Mouse (Mus musculus): Measurements from ENCODE around the gene Ubl7. TPM values are rescaled to one million over a fixed set of nuclear protein-coding genes. Genes with fewer than 3 reads are reported as not detected.

Gene Ubl7
- total and polyA plus RNA-seq, 3 experiments = 22.7 to 89.6 TPM; not detected in 1

GRCm38 (mm10) chr9:57868767-57869166 is 42.0 kb upstream of the Ubl7 start:
- no peaks in the 10 kb centered on the region for H3K9me3 ChIP-seq (replicated peaks; ENCODE audit: insufficient read depth, low read length)
- H3K4me3 ChIP-seq (ENCODE audit: control insufficient read depth in 1 of 2, insufficient read depth in 1 of 2, low read depth in 2 of 2, low read length in 2 of 2) = no peak overlapping the region
- H3K27ac ChIP-seq (ENCODE audit: control insufficient read depth, low read depth, low read length) = no peak overlapping the region
- no peaks in the 10 kb centered on the region for H3K79me2 ChIP-seq (ENCODE audit: control insufficient read depth, insufficient read depth, low read length, poor library complexity)
- TF ChIP-seq CHD2 (IDR thresholded peaks at IDR 0.05; ENCODE audit: low read length) (no peak), GATA1 (IDR thresholded peaks at IDR 0.05; ENCODE audit: low read depth, low read length) (no peak), ZC3H11A (IDR thresholded peaks at IDR 0.05; ENCODE audit: low read depth, low read length) (no peak), TAL1 (IDR thresholded peaks at IDR 0.05; ENCODE audit: low read length) (no peak), GABPA (IDR thresholded peaks at IDR 0.05; ENCODE audit: low read depth, low read length) (no peak), USF1 (IDR thresholded peaks at IDR 0.05; ENCODE audit: low read depth, low read length) (no peak), POLR2A (IDR thresholded peaks at IDR 0.05; ENCODE audit: control insufficient read depth in 1 of 2, insufficient read depth in 1 of 2, low read depth in 1 of 2, low read length in 2 of 2, poor library complexity in 1 of 2) (no peak), ZKSCAN1 (IDR thresholded peaks at IDR 0.05; ENCODE audit: low read depth, low read length) (no peak), BHLHE40 (IDR thresholded peaks at IDR 0.05; ENCODE audit: borderline replicate concordance, low read depth, low read length) (no peak), POLR2AphosphoS5 (IDR thresholded peaks at IDR 0.05; ENCODE audit: borderline replicate concordance, low read depth, low read length) (no peak), MYC (IDR thresholded peaks at IDR 0.05; ENCODE audit: low read depth, low read length) (no peak), CTCF (IDR thresholded peaks at IDR 0.05 in 2 of 3, conservative IDR thresholded peaks at IDR 0.05 in 1 of 3; ENCODE audit: control insufficient read depth in 1 of 3, insufficient read depth in 1 of 3, low read depth in 2 of 3, low read length in 3 of 3, poor library complexity in 1 of 3, severe bottlenecking in 1 of 3) (no peak), HCFC1 (IDR thresholded peaks at IDR 0.05; ENCODE audit: low read depth, low read length) (no peak), MAX (IDR thresholded peaks at IDR 0.05; ENCODE audit: low read length) (no peak)
- no peaks in the 10 kb centered on the region; a peak in 1 of 4 replicates for H3K36me3 ChIP-seq (ENCODE audit: control insufficient read depth in 1 of 2, insufficient read depth in 2 of 2, low read length in 2 of 2)
- peaks cover 4 to 5% of the 10 kb centered on the region in 2 experiments for H3K27me3 ChIP-seq (ENCODE audit: control insufficient read depth in 1 of 2, insufficient read depth in 2 of 2, low read length in 2 of 2)
- H3K9ac ChIP-seq (ENCODE audit: control insufficient read depth, low read depth, low read length, poor library complexity, severe bottlenecking) = no peak overlapping the region
- no peaks in the 10 kb centered on the region; a peak in 1 of 4 replicates for H3K4me1 ChIP-seq (ENCODE audit: control insufficient read depth in 1 of 2, insufficient read depth in 2 of 2, low read length in 2 of 2)
- DNase-seq (ENCODE audit: low read depth, low spot score) = no peak

DNA sequence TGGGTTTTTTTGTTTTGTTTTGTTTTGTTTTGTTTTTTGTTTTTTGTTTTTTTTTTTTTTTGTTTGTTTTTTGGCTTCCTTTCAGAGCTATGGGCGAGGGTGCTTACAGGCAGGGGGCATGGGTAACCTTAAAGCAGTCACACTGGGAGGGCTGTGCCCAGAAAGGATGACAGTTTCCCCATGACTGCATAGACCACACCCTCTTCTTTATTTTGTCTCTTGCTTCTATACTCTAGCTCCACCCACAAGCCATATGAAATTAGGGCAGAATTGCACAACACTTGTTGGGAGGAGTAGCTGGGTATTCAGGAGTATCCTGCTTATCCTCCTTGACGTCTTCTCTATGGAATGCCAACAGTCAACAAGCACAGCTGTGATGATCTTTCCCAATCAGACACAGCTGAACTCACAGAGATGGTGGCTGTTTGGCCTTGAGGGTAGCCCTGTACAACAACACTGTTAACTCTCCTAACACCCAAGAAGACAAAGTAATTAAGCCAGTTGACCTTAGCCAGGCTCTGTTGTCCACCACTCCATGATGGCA is 40.4 kb upstream of the Ubl7 start:
- Histone ChIP-seq H3K79me2 (ENCODE audit: control insufficient read depth, insufficient read depth, low read length, poor library complexity) (no peaks in the 10 kb centered on the region), H3K9me3 (replicated peaks; ENCODE audit: insufficient read depth, low read length) (no peaks in the 10 kb centered on the region), H3K4me1 (ENCODE audit: control insufficient read depth in 1 of 2, insufficient read depth in 2 of 2, low read length in 2 of 2) (no peaks in the 10 kb centered on the region; a peak in 1 of 4 replicates), H3K27ac (ENCODE audit: control insufficient read depth, low read depth, low read length) (no peak overlapping the region), H3K36me3 (ENCODE audit: control insufficient read depth in 1 of 2, insufficient read depth in 2 of 2, low read length in 2 of 2) (peaks cover 0 to 2% of the 10 kb centered on the region in 2 experiments; a peak in 1 of 4 replicates), H3K9ac (ENCODE audit: control insufficient read depth, low read depth, low read length, poor library complexity, severe bottlenecking) (no peak overlapping the region), H3K4me3 (ENCODE audit: control insufficient read depth in 1 of 2, insufficient read depth in 1 of 2, low read depth in 2 of 2, low read length in 2 of 2) (no peak overlapping the region), H3K27me3 (ENCODE audit: control insufficient read depth in 1 of 2, insufficient read depth in 2 of 2, low read length in 2 of 2) (peaks cover 4% of the 10 kb centered on the region in 2 experiments)
- no peak for TF ChIP-seq CHD1 (IDR thresholded peaks at IDR 0.05; ENCODE audit: low read depth, low read length)
- no peak for DNase-seq (ENCODE audit: low read depth, low spot score)

DNA sequence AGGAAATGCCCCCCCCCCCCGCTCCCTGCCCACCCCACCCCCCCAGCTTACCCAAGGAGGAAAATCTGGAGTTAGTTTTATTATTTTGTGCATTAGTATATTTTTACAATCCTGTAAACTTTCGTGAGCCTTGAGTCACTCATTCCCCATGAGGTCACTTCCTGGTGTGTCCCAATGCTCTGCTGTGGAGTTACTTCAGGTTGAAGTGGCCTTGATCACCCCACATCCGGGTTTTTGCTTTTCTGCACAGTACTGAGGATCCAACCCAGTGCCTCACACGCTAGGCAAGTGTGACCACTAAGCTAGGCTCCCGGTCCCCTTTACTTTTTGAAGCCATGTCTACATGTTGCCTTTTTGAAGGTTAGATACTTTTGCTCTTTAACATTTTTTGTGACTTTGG is 36.6 kb upstream of the Ubl7 start:
- H3K79me2 ChIP-seq (ENCODE audit: control insufficient read depth, insufficient read depth, low read length, poor library complexity) = no peaks in the 10 kb centered on the region
- DNase-seq (ENCODE audit: low read depth, low spot score) = no peak
- peaks cover 0 to 2% of the 10 kb centered on the region in 2 experiments; a peak in 1 of 4 replicates for H3K36me3 ChIP-seq (ENCODE audit: control insufficient read depth in 1 of 2, insufficient read depth in 2 of 2, low read length in 2 of 2)
- no peak for TF ChIP-seq GATA1 (IDR thresholded peaks at IDR 0.05; ENCODE audit: low read depth, low read length)
- TF ChIP-seq NRF1 (IDR thresholded peaks at IDR 0.05; ENCODE audit: insufficient read depth, low read depth, low read length, poor library complexity, severe bottlenecking) = no peak
- no peak for TF ChIP-seq MYC (IDR thresholded peaks at IDR 0.05; ENCODE audit: low read depth, low read length)
- TF ChIP-seq TAL1 (IDR thresholded peaks at IDR 0.05; ENCODE audit: low read length) = no peak
- no peak for TF ChIP-seq HCFC1 (IDR thresholded peaks at IDR 0.05; ENCODE audit: low read depth, low read length)
- no peak for TF ChIP-seq UBTF (IDR thresholded peaks at IDR 0.05; ENCODE audit: borderline replicate concordance, insufficient read depth, low read depth, low read length)
- TF ChIP-seq EP300 (IDR thresholded peaks at IDR 0.05; ENCODE audit: low read depth in 1 of 2, low read length in 2 of 2) = no peak
- no peak for TF ChIP-seq POLR2AphosphoS2 (IDR thresholded peaks at IDR 0.05; ENCODE audit: low read length)
- TF ChIP-seq ZNF384 (IDR thresholded peaks at IDR 0.05; ENCODE audit: low read depth, low read length) = no peak
- TF ChIP-seq ETS1 (IDR thresholded peaks at IDR 0.05; ENCODE audit: low read depth, low read length) = no peak
- TF ChIP-seq BHLHE40 (IDR thresholded peaks at IDR 0.05; ENCODE audit: borderline replicate concordance, low read depth, low read length) = no peak
- H3K27ac ChIP-seq (ENCODE audit: control insufficient read depth, low read depth, low read length) = no peak overlapping the region
- no peaks in the 10 kb centered on the region for H3K9me3 ChIP-seq (replicated peaks; ENCODE audit: insufficient read depth, low read length)
- H3K9ac ChIP-seq (ENCODE audit: control insufficient read depth, low read depth, low read length, poor library complexity, severe bottlenecking) = no peak overlapping the region
- H3K4me3 ChIP-seq (ENCODE audit: control insufficient read depth in 1 of 2, insufficient read depth in 1 of 2, low read depth in 2 of 2, low read length in 2 of 2) = no peak overlapping the region
- peaks cover 8 to 11% of the 10 kb centered on the region in 2 experiments; a peak in 3 of 4 replicates for H3K27me3 ChIP-seq (ENCODE audit: control insufficient read depth in 1 of 2, insufficient read depth in 2 of 2, low read length in 2 of 2)
- H3K4me1 ChIP-seq (ENCODE audit: control insufficient read depth in 1 of 2, insufficient read depth in 2 of 2, low read length in 2 of 2) = no peaks in the 10 kb centered on the region; a peak in 1 of 4 replicates

Data from MEL (cell line).